Mouse (Mus musculus) kidney, postnatal 10 days (tissue): ENCODE data around the gene Ankrd9.

Source experiments
- DNase-seq: peaks from one replicate; pipeline ENCODE4 v3.0.0; 2021; ENCODE audit warnings: mixed read lengths

Gene Ankrd9

GRCm38 (mm10) chr12:110989409-110989808 is 10.6 kb upstream of the Ankrd9 start:
- no peak for DNase-seq

GRCm38 (mm10) chr12:110986536-110987425 is 7.9 kb upstream of the Ankrd9 start:
- no peak for DNase-seq

- no peak for DNase-seq
These were observed 6.3 kb upstream of the Ankrd9 start for GRCm38 (mm10) chr12:110985141-110985540.

- DNase-seq: peak; percentile 46
These were observed 5.8 kb upstream of the Ankrd9 start for GRCm38 (mm10) chr12:110984598-110984997.

- DNase-seq: no peak
These were observed 4.9 kb upstream of the Ankrd9 start for GRCm38 (mm10) chr12:110983714-110984113.

GRCm38 (mm10) chr12:110983083-110983482 is 4.2 kb upstream of the Ankrd9 start:
- DNase-seq: no peak

GRCm38 (mm10) chr12:110981736-110982135 is 2.9 kb upstream of the Ankrd9 start:
- no peak for DNase-seq

- DNase-seq: no peak
These were observed 968 bp upstream of the Ankrd9 start for GRCm38 (mm10) chr12:110979808-110980207.

- peak; percentile 31 for DNase-seq
These were observed 789 bp downstream of the Ankrd9 start for GRCm38 (mm10) chr12:110977896-110978606.

GRCm38 (mm10) chr12:110977345-110977733 is 1.5 kb downstream of the Ankrd9 start:
- DNase-seq: no peak

GRCm38 (mm10) chr12:110976589-110977344 is 2.1 kb downstream of the Ankrd9 start:
- no peak for DNase-seq

- DNase-seq: no peak
These were observed 2.9 kb downstream of the Ankrd9 start for GRCm38 (mm10) chr12:110975838-110976468.

GRCm38 (mm10) chr12:110975385-110975784 is 3.5 kb downstream of the Ankrd9 start:
- DNase-seq: no peak

GRCm38 (mm10) chr12:110974726-110975125 is 4.1 kb downstream of the Ankrd9 start:
- no peak for DNase-seq

GRCm38 (mm10) chr12:110974295-110974694 is 4.5 kb downstream of the Ankrd9 start:
- no peak for DNase-seq

- DNase-seq: no peak
These were observed 5.0 kb downstream of the Ankrd9 start for GRCm38 (mm10) chr12:110973829-110974228.

- no peak for DNase-seq
These were observed 6.9 kb downstream of the Ankrd9 start for GRCm38 (mm10) chr12:110971972-110972371.

- DNase-seq: no peak
These were observed 8.4 kb downstream of the Ankrd9 start for GRCm38 (mm10) chr12:110970408-110970807.

- DNase-seq: no peak
These were observed 11.7 kb downstream of the Ankrd9 start for GRCm38 (mm10) chr12:110967146-110967545.

GRCm38 (mm10) chr12:110966079-110966478 is 12.8 kb downstream of the Ankrd9 start:
- DNase-seq: no peak

- no peak for DNase-seq
These were observed 13.3 kb downstream of the Ankrd9 start for GRCm38 (mm10) chr12:110965500-110965899.

- DNase-seq: no peak
These were observed 16.9 kb downstream of the Ankrd9 start for GRCm38 (mm10) chr12:110961973-110962372.
